16 mouse cellular contexts compared by ENCODE assay signal in the genomic region with DNA sequence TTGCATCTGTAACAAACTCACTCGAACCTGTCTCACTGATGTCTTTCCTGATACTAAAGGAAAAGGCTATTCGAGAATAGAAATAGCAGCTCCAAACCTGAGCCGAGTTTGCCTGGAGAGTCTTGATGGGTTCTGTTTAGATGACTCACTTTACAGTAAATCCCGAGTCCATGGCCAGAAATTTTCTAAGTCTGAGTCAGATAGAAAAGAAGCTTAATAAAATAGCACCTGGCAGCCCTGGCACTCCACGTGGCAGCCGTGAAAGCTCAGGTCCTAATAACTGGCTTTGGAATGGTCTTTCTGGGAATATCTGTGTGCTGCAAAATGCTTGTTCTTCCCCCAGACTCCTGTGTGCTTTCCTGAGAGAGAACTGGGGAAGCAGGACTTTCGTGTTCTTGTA.
DNase-seq lines count a peak whose midpoint lies in the region; ATAC-seq lines count a peak whose summit lies in the region.
"Had no signal": no experiment of that assay in that cellular context is flagged by ENCODE, and none has a peak within 500 bp of the region (broad histone marks: within the 10 kb centered on the region; RNA-seq: fewer than 3 reads in every experiment).

No protein-coding gene starts in this region.

- DNase-seq in cerebellum, adult 11 months, result peak; percentile 2
- peak; percentile 21 to 22 for DNase-seq in right cerebral cortex, adult 2 months (ENCODE audit: low spot score in 2 of 2)
- no peak for DNase-seq in right cerebral cortex, adult 18-20 months
- DNase-seq in cerebellum, postnatal 10 days, result peak; percentile 22 to 30
- DNase-seq in urinary bladder, adult 2 months (ENCODE audit: low spot score), result no peak
- DNase-seq in urinary bladder, postnatal 25 days (ENCODE audit: low spot score), result no peak
- DNase-seq: layer of hippocampus, adult 9-11 months; thymus, postnatal 36 days had no signal

- H3K9me3 ChIP-seq in neural tube, embryonic 15.5 days (replicated peaks), result no peaks in the 10 kb centered on the region
- H3K9me3 ChIP-seq: G1E; hindbrain, embryonic 13.5 days; intestine, embryonic 15.5 days; limb, embryonic 13.5 days; midbrain, embryonic 10.5 days had no signal

- WGBS in neural tube, embryonic 15.5 days, result 72% methylated on average over 7 of the region's 7 CpGs

- no peak overlapping the region for H3K4me2 ChIP-seq in neural tube, embryonic 15.5 days
- H3K4me2 ChIP-seq: hindbrain, embryonic 13.5 days; intestine, embryonic 15.5 days; limb, embryonic 13.5 days had no signal

- H3K9ac ChIP-seq in neural tube, embryonic 15.5 days (replicated peaks), result no peak overlapping the region
- H3K9ac ChIP-seq: hindbrain, embryonic 13.5 days; intestine, embryonic 15.5 days; limb, embryonic 13.5 days had no signal

- H3K4me3 ChIP-seq in neural tube, embryonic 15.5 days (replicated peaks), result no peak overlapping the region
- H3K4me3 ChIP-seq: hindbrain, embryonic 13.5 days; intestine, embryonic 15.5 days; limb, embryonic 13.5 days; midbrain, embryonic 10.5 days had no signal

- no peaks in the 10 kb centered on the region for H3K36me3 ChIP-seq in neural tube, embryonic 15.5 days
- H3K36me3 ChIP-seq: G1E; hindbrain, embryonic 13.5 days; intestine, embryonic 15.5 days; limb, embryonic 13.5 days; midbrain, embryonic 10.5 days had no signal

- ATAC-seq in cerebellum, adult (ENCODE audit: insufficient number of reproducible peaks, low FRiP score, low TSS enrichment), result no peak
- no peak for ATAC-seq in neural tube, embryonic 15.5 days (ENCODE audit: low FRiP score)
- ATAC-seq: intestine, embryonic 15.5 days had no signal

- no peak overlapping the region for H3K27ac ChIP-seq in neural tube, embryonic 15.5 days (replicated peaks)
- H3K27ac ChIP-seq: hindbrain, embryonic 13.5 days; intestine, embryonic 15.5 days; kidney, postnatal 0 days; limb, embryonic 13.5 days; midbrain, embryonic 10.5 days had no signal

- no peaks in the 10 kb centered on the region for H3K27me3 ChIP-seq in neural tube, embryonic 15.5 days (replicated peaks)
- H3K27me3 ChIP-seq: hindbrain, embryonic 13.5 days; intestine, embryonic 15.5 days; limb, embryonic 13.5 days had no signal

- H3K4me1 ChIP-seq in neural tube, embryonic 15.5 days, result no peaks in the 10 kb centered on the region
- H3K4me1 ChIP-seq: intestine, embryonic 15.5 days; limb, embryonic 13.5 days; midbrain, embryonic 10.5 days had no signal

Comparison
In these comparisons a context has a peak if more than half of its experiments do, and no peak if none do; other contexts are left out.
1. DNase-seq: peak in cerebellum, adult 11 months (single experiment), right cerebral cortex, adult 2 months (2 of 2) and cerebellum, postnatal 10 days (2 of 2); none in right cerebral cortex, adult 18-20 months (single experiment), urinary bladder, adult 2 months (single experiment) and urinary bladder, postnatal 25 days (single experiment).